Mouse (Mus musculus): Measurements from ENCODE around the gene Tubg1. TPM values are rescaled to one million over a fixed set of nuclear protein-coding genes. Genes with fewer than 3 reads are reported as not detected.

Gene Tubg1
- polyA plus RNA-seq, 1 experiment: 46.6 TPM

GRCm38 (mm10) chr11:101163476-101164350, 44.0 kb downstream of the Tubg1 start:
- Histone ChIP-seq H3K4me3 (ENCODE audit: insufficient read depth, low read depth, low read length) (peak overlapping the region; percentile 19; the same call in 1 of the 2 replicates), H3K27ac (replicated peaks; ENCODE audit: low read depth, low read length) (0 out of 2 replicates have a peak overlapping the region, but pooled peaks have one; percentile 6), H3K4me1 (ENCODE audit: control insufficient read depth, insufficient read depth, insufficient read length, low read length) (peaks cover 15% of the 10 kb centered on the region)

- peaks cover 15% of the 10 kb centered on the region for H3K4me1 ChIP-seq (ENCODE audit: control insufficient read depth, insufficient read depth, insufficient read length, low read length)
- no peak overlapping the region for H3K27ac ChIP-seq (replicated peaks; ENCODE audit: low read depth, low read length)
- no peak overlapping the region; the same call in 1 of the 2 replicates for H3K4me3 ChIP-seq (ENCODE audit: insufficient read depth, low read depth, low read length)
Measured at GRCm38 (mm10) chr11:101164351-101164665, 44.6 kb downstream of the Tubg1 start.

GRCm38 (mm10) chr11:101164677-101165580, 45.2 kb downstream of the Tubg1 start:
- Histone ChIP-seq H3K4me1 (ENCODE audit: control insufficient read depth, insufficient read depth, insufficient read length, low read length) (peaks cover 15% of the 10 kb centered on the region), H3K27ac (replicated peaks; ENCODE audit: low read depth, low read length) (no peak overlapping the region)

GRCm38 (mm10) chr11:101166357-101166756, 46.6 kb downstream of the Tubg1 start:
- Histone ChIP-seq H3K4me3 (ENCODE audit: insufficient read depth, low read depth, low read length) (no peak overlapping the region), H3K27ac (replicated peaks; ENCODE audit: low read depth, low read length) (no peak overlapping the region), H3K4me1 (ENCODE audit: control insufficient read depth, insufficient read depth, insufficient read length, low read length) (peaks cover 13% of the 10 kb centered on the region)

More at GRCm38 (mm10) chr11:101164677-101165580, 45.2 kb downstream of the Tubg1 start:
- H3K4me3 ChIP-seq (ENCODE audit: insufficient read depth, low read depth, low read length): no peak overlapping the region

GRCm38 (mm10) chr11:101167211-101167962, 47.6 kb downstream of the Tubg1 start:
- Histone ChIP-seq H3K27ac (replicated peaks; ENCODE audit: low read depth, low read length) (no peak overlapping the region), H3K4me1 (ENCODE audit: control insufficient read depth, insufficient read depth, insufficient read length, low read length) (peaks cover 6% of the 10 kb centered on the region), H3K4me3 (ENCODE audit: insufficient read depth, low read depth, low read length) (no peak overlapping the region)

GRCm38 (mm10) chr11:101167963-101168300, 48.2 kb downstream of the Tubg1 start:
- peaks cover 8% of the 10 kb centered on the region for H3K4me1 ChIP-seq (ENCODE audit: control insufficient read depth, insufficient read depth, insufficient read length, low read length)
- no peak overlapping the region for H3K27ac ChIP-seq (replicated peaks; ENCODE audit: low read depth, low read length)
- no peak overlapping the region for H3K4me3 ChIP-seq (ENCODE audit: insufficient read depth, low read depth, low read length)

- peaks cover 9% of the 10 kb centered on the region for H3K4me1 ChIP-seq (ENCODE audit: control insufficient read depth, insufficient read depth, insufficient read length, low read length)
- 0 out of 2 replicates have a peak overlapping the region, but pooled peaks have one; percentile 8 for H3K27ac ChIP-seq (replicated peaks; ENCODE audit: low read depth, low read length)
Measured at GRCm38 (mm10) chr11:101168301-101168980, 48.7 kb downstream of the Tubg1 start.

GRCm38 (mm10) chr11:101169301-101170107, 49.8 kb downstream of the Tubg1 start:
- peak overlapping the region; percentile 81 for H3K27ac ChIP-seq (replicated peaks; ENCODE audit: low read depth, low read length)
- H3K4me1 ChIP-seq (ENCODE audit: control insufficient read depth, insufficient read depth, insufficient read length, low read length): peaks cover 11% of the 10 kb centered on the region
- H3K4me3 ChIP-seq (ENCODE audit: insufficient read depth, low read depth, low read length): peak overlapping the region; percentile 82

More at GRCm38 (mm10) chr11:101168301-101168980, 48.7 kb downstream of the Tubg1 start:
- H3K4me3 ChIP-seq (ENCODE audit: insufficient read depth, low read depth, low read length): peak overlapping the region; percentile 82

- Histone ChIP-seq H3K27ac (replicated peaks; ENCODE audit: low read depth, low read length) (peak within 1 kb of the TSS; percentile 81), H3K4me3 (ENCODE audit: insufficient read depth, low read depth, low read length) (peak within 1 kb of the TSS; percentile 82), H3K4me1 (ENCODE audit: control insufficient read depth, insufficient read depth, insufficient read length, low read length) (peaks cover 11% of the 10 kb centered on the region)
Measured at GRCm38 (mm10) chr11:101170354-101170810, 50.6 kb downstream of the Tubg1 start, which contains the start of gene Cntnap1. Gene Cntnap1, plus strand, starts transcription at chr11:101170523.

- peaks cover 11% of the 10 kb centered on the region for H3K4me1 ChIP-seq (ENCODE audit: control insufficient read depth, insufficient read depth, insufficient read length, low read length)
- H3K4me3 ChIP-seq (ENCODE audit: insufficient read depth, low read depth, low read length): peak within 1 kb of the TSS; percentile 82
Measured at GRCm38 (mm10) chr11:101170811-101171610, 51.3 kb downstream of the Tubg1 start, which contains the start of gene Plekhh3. Gene Plekhh3, minus strand, starts transcription at chr11:101171351.

GRCm38 (mm10) chr11:101171721-101172433, 52.1 kb downstream of the Tubg1 start:
- H3K4me3 ChIP-seq (ENCODE audit: insufficient read depth, low read depth, low read length): peak overlapping the region; percentile 72
- H3K27ac ChIP-seq (replicated peaks; ENCODE audit: low read depth, low read length): peak overlapping the region; percentile 74
- H3K4me1 ChIP-seq (ENCODE audit: control insufficient read depth, insufficient read depth, insufficient read length, low read length): peaks cover 11% of the 10 kb centered on the region

More at GRCm38 (mm10) chr11:101170811-101171610, 51.3 kb downstream of the Tubg1 start, which contains the start of gene Plekhh3:
- H3K27ac ChIP-seq (replicated peaks; ENCODE audit: low read depth, low read length): peak within 1 kb of the TSS; percentile 81

GRCm38 (mm10) chr11:101172434-101172815, 52.7 kb downstream of the Tubg1 start:
- peaks cover 11% of the 10 kb centered on the region for H3K4me1 ChIP-seq (ENCODE audit: control insufficient read depth, insufficient read depth, insufficient read length, low read length)
- H3K27ac ChIP-seq (replicated peaks; ENCODE audit: low read depth, low read length): peak overlapping the region; percentile 74
- peak overlapping the region; percentile 72 for H3K4me3 ChIP-seq (ENCODE audit: insufficient read depth, low read depth, low read length)
